Mouse (Mus musculus): Measurements from ENCODE around the gene Ttll3. TPM values are rescaled to one million over a fixed set of nuclear protein-coding genes. Genes with fewer than 3 reads are reported as not detected.

Ttll3 gene
- polyA plus RNA-seq, 1 experiment from 2014 or later = 7.2 TPM

DNA sequence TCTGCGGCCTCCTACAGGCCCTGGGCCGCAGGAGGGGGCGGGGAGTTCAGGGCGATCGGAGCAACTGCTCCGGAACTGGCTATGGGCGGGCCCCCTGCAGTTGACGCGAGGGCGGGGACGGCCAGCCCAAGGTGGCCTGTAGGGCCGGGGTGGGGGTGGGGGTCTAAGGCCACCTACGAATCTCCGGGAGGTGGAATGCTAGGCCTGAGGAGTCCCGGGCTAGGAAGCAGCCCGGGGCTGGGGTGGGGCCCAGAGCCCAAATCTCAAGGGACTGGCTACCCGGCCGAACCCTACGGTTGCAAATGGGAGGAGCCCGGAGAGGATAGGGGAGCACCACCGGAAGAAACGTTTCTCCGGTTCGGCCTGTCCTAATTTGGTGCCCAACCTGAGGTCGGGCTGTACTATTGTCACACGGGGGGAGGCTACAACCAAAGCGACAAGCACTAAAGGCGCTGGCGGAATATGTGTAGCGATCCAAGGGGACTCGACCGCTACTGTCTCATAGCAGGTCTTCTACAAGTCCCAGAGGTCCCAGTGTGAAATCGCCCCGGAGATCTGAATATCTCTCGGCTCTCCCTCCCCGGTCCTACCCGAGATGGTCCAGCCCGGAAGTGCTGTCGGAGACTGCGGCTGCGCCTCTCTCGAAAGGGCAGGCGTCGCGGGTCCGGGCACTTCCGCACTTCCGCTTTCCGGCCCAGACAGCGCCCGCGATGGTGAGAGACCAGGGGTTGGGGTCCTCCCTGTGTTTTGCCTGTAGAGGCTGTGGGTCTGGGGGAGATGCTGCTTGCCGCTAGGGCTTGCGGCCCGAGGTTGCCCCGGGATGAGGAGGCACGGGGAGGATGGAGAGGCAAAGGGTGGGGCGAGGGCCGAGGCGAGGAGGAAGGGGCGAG is 11.3 kb upstream of the Ttll3 start, which contains the start of the genes Tada3 and Arpc4:
Tada3 (minus strand) TSS at position 388 of the 890 bp plus-strand sequence.
Arpc4 (plus strand) TSS at position 620 of the 890 bp plus-strand sequence.
- peak; percentile 92 for DNase-seq (ENCODE audit: low spot score)

DNA sequence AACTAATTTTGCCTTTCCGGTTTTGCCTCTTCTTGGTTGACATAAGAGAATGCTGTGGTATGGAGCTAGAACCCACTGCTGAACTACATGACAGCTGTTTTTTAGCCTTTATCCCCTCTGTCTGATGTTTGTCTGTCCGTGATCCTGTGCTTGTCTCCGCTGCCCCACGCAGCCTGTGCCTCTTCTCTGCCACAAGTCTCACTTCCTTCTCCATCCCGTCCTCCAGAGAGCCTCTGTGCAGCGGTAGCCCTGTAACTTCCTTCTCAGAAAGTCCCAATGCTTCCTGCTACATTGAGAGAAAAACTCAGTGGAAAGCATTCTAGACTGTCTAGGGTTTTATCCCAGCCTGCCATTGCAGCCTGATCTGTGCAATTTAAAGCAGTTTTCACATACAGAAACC is 9.8 kb upstream of the Ttll3 start:
- DNase-seq (ENCODE audit: low spot score) = no peak

DNA sequence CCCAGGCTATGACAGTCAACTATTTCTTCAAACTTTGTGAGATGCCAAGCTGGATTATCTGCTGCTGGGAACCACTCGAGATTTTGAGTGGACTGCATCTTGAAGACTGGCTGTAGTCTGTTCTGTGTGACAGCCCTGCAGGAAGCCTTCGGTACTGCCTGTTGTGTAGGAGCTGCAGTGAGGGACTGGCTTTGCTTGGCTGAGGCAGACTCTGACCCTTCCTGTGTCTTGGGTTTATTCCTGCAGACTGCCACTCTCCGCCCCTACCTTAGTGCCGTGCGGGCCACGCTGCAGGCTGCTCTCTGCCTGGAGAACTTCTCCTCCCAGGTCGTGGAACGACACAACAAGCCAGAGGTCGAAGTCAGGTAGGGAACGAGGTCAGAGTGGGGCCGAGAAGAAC is 8.6 kb upstream of the Ttll3 start:
- no peak for DNase-seq (ENCODE audit: low spot score)

DNA sequence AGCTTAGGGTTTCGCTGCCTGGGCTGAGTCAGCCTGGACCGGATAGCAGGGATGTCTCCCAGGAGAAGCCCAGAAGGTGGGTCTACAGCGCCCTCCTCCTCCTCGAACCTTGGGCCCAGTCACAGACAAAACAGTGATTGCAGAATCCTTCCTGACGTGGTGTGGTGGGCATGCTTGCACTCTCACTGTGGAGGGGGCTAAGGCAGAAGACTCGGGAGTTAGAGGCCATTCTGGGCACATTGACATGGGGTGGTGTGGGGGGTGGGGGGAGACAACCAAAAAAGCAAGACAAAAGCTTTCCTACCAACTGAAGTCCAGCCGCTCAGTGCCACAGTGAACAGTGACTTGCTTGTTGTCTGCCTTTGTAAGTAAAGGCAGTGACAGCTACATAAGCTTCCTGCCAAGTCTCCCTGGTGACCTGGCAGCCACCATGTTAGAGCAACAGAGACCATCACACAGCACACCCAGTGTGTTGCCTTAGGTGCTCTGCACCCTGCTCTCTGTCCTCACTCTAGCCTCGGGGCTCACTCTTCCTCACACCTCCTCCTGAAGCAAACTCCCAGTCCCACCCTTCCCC is 4.6 kb upstream of the Ttll3 start:
- DNase-seq (ENCODE audit: low spot score) = no peak

DNA sequence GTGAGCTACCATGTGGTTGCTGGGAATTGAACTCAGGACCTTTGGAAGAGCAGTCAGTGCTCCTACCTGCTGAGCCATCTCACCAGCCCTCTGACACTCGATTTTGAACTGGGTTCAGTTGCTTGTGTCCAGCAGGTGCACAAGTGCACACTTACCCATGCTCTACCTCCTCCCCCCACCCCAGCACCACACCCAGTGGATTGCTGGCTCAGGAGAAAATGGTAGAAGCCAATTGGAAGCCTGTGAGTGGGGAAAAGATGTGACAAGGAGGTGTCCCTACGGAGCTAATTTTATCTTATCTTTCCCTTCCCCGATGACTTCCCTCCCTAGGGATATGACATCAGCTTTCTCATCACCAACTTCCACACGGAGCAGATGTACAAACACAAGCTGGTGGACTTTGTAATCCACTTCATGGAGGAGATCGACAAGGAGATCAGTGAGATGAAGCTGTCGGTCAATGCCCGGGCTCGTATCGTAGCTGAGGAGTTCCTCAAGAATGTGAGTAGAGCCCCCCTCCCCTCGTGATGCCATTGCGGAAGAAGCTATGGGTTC is 3.8 kb upstream of the Ttll3 start:
- no peak for DNase-seq (ENCODE audit: low spot score)

DNA sequence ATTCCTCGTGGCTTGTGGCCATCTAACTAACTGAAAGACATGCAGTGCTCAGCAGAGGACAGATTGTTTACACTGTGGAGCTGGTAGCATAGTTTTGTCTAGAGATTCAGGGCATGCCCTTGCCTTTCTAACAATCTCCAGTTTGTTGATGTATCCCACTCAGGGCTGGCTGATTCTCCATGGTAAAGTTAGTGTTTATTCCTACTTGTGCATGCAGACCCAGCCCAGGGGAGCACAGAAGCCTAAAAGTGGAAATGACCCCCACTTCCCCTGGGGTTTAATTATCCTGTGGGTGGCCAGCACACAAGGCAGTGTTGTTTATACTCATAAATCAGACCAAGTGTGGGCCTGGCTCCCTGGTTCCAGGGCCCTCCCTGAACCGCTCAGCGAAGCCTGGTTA is 3.0 kb upstream of the Ttll3 start:
- no peak for DNase-seq (ENCODE audit: low spot score)

DNA sequence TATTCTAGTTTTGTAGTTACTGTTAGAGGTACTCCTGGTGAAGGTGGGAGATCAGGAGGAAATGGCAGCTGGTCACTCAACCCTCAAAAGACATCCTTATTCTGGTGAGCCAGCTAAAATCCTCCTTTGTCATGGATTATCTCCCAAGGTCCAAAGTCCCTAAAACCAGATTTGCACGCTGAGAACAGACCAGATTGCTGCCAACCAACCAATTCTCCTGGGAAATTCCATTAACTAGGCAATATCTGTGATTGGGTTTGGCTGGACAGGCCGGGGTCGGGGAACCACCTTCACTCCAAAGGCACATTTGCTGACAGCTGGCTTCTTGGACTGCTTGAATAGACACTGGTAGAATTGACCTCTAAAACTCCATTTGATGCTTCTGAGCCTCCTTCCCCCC is 1.7 kb downstream of the Ttll3 start:
- DNase-seq (ENCODE audit: low spot score) = no peak

DNA sequence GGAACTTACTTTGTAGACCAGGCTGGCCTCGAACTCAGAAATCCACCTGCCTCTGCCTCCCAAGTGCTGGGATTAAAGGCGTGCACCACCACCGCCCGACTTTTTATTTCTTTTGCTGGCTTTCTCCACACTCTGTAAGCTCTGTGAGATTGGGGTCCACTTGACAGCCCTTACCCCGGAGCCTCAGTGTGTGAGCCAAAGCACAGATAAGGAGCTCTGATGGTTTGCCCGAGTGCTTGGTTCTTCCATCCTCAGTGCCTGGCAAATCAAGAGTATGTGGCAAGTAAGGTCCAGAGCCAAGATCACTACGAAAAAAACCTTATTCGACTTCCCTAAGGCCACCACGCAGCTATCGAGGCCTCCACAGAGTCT is 2.9 kb downstream of the Ttll3 start:
- DNase-seq (ENCODE audit: low spot score) = no peak

DNA sequence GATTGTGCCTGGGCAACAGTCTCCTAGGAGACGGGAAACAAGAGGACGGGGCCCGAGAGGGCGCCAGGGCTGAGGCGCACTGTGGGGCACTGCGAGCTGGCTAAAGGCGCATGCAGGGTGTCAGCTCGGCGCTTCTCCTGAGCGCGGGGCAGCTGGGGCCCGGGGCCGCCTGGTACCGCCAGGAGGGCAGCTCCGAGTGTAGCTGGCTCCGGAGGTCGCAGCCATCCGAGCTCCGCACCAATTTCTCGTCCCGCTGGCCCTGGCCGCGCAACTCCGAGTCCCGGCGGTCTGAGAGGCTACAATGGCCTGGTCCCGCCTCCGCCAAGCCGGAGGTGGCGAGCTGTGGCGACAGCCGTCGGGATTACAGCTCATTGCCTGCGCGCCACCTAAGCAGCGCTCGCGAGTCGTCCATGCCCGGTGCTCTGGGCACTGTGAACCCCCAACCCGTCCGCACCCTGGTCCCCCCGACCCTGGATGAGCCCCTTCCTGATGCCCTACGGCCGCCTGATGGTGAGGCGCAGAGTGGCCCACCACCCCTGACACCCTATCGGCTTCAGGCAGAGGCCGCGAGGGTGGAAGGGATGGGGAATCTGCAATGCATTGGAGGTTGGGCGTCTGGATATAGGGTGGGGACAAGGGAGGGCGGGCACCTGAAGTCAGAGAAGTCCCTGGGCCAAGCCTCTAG is 3.5 kb downstream of the Ttll3 start:
- no peak for DNase-seq (ENCODE audit: low spot score)

DNA sequence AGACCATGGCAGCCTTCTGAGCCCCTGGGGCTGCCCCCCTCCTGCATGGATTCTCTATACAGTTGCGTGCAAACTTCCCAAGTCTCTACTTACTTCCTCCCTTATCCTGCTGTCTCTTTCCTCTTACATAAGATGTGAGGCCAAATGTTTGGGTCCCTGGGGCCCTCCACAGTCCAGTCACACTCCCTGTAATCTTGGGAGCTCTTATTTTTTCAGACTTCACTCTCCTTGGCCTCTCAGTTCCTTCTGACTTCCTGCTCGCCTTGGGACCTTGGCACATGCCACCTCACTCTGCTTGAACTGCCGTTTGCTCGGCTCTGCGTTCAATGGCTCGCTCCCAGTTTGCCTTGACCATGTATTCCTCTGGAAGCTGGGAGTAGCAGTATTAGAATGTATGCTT is 4.9 kb downstream of the Ttll3 start:
- DNase-seq (ENCODE audit: low spot score) = no peak

DNA sequence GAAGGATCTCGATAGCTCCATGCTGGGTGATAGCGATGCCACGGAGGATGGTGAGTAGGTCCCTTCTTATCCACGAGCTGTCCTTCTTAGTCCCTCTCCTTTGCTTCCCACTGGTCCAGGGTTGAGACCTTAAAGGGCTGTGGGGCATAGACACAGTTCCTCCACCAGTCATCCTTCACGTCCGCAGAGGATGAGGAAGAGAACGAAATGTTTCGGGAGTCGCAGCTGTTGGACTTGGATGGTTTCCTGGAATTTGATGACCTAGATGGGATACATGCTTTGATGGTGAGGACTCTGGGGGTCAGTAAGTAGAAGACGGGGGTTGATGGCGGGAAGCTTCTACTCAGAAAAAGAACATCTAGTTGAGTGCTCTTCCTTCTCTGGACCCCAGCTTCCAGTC is 5.8 kb downstream of the Ttll3 start:
- DNase-seq (ENCODE audit: low spot score) = no peak

DNA sequence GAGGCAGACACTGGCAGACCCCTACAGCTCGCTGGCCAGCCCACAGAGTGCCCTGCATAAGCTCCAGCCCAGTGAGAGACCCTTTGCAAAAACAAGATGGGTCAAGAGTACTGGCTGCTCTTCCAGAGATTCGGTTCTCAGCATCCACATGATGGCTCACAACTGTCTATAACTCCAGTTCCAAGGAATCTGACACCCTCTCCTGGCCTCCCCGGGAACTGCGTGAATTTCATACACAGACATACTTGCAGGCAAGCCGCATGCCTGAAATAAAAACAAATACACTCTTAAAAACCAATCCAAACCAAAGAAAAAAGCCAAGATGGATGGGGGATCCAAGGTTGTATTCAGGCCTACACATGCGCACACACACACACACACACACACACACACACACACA is 6.4 kb downstream of the Ttll3 start:
- no peak for DNase-seq (ENCODE audit: low spot score)

DNA sequence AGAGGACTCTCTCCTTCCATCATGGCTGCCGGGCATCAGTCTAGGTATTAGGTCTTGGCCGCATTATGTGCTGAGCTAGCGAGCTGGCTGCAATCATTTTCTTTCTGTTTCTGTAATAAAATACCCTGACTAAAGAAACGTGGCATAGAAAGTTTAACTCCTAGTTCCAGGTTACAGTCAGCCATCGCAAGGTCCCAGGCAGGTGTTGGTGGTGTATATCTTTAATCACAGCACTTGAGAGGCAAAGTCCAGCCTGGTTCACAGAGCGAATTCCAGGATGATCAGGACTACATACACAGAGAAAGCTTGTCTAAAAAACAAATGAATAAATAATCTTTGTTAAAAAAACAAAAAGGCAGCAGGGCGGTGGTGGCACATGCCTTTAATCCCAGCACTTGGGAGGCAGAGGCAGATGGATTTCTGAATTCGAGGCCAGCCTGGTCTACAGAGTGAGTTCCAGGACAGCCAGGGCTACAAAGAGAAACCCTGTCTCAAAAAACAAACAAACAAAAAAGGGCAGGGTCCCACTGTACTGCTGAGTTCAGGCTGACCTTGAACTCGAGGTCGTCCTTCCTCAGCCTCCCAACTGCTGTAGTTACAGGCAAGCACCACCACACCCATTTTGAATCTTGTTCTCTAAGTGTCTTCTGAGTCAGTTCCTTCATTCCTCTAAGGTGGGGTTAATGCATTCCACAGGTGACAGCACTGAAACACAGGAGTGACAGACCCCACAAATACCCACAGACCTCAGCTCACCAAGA is 7.4 kb downstream of the Ttll3 start:
- no peak for DNase-seq (ENCODE audit: low spot score)

DNA sequence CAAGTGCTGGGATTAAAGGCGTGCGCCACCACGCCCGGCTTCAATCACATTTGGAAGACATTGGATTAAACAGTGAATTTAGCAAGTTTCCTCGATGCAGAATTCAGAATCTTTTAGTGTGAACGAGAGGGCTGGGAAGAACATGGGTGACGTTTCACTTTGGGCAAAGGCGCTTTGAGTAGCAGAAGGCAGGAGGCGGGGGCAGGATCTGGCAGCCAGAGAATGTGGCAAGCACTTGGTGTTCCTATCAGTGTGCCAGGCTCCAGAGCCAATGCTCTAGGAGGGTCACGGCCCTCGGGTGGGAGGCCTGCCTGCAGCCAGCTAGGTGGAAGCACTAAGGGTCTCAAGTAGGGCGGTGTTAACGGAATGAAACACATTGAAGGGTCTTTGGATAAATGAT is 13.0 kb downstream of the Ttll3 start:
- no peak for DNase-seq (ENCODE audit: low spot score)

DNA sequence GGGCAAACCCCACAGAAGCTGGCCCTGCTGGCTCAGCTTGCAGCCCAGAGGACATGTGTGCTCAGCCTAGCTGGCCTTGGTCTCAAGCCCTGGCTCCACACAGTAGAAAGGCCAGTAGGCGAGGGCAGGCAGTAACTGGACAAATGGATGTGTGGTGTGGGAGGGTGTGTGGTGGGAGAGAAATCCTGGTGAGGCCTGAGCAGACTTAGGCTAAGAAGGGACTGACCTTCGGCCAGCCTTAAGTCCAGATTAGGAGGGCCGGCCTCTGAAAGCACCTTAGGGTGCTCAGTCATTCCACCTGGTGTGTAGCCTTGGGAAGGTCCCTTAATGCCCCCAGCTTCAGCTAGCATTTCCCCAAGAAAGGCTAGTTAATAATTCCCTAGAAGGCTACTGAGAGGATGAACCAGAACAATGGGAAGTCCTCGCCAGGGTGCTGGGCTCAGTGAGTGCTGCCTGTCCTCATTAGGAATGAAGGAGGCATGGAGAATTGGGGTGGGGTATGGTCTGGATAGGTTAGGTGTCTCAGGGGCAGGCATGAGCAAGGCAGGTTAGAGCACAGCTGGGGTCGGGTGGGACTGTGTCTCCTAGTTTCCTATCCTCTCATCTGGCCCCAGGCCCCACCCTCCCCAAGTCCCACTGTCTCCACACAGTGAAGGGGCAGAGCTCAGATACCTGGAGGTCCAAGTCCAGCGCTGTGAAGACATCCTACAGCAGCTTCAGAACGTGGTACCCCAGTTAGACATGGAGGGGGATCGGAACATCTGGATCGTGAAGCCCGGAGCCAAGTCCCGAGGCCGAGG is 15.8 kb downstream of the Ttll3 start:
- DNase-seq (ENCODE audit: low spot score) = no peak

DNA sequence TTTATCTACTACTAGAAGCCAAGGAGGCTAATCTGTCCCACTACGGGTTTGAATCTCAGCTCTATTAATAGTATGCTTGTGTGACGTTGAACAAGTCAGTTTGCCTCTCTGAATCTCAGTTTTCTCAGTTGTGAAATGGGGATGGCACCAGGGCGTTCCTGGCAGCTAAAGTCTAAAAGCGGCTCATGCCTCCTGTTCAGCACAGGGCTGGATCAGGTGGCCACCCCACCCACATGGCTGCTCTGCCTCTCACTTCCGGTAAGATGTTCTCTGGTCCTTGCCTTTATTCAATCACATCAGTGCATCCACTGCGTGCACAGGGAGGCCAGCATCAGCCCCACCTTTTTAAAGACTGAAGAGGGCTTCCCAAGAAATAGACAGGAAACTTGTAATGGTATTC is 16.4 kb downstream of the Ttll3 start:
- no peak for DNase-seq (ENCODE audit: low spot score)

DNA sequence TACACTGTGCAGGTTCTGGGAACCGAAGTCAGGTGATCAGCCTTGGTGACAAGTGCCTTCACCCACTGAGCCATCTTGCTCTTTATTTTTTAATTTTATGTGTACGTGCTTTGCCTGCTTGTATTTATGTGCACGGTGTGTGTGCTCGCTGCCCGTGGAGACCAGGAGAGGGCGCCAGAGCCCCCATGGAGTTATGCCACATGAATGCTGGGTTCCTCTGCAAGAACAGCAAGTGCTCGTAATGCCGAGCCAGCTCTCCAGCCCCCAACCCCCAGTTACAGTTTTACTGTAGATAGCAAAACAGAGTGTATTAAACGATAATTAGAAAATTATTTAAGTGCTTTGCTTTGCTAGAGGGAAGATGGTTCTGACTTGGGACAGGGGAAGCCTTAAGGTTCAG is 17.6 kb downstream of the Ttll3 start:
- DNase-seq (ENCODE audit: low spot score) = no peak

DNA sequence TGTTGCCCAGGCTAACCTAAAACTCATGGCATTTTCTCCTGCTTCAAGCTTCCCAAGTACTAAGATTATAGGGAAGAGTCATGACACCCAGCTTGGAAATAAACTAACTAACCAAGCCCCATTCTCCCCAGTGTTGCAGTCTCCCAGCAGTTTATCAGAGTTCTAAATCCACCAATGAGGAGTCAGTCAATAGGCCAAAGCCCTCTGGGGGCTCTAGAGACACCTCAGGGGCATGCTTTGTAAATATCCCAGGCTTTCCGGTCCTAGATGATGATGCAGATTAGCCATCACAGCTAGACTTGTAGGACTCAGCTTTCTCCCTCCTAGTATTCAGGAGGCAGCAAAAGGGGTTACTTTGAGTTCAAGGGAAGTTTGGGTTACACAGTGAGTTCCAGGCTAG is 20.9 kb downstream of the Ttll3 start:
- DNase-seq (ENCODE audit: low spot score) = no peak

DNA sequence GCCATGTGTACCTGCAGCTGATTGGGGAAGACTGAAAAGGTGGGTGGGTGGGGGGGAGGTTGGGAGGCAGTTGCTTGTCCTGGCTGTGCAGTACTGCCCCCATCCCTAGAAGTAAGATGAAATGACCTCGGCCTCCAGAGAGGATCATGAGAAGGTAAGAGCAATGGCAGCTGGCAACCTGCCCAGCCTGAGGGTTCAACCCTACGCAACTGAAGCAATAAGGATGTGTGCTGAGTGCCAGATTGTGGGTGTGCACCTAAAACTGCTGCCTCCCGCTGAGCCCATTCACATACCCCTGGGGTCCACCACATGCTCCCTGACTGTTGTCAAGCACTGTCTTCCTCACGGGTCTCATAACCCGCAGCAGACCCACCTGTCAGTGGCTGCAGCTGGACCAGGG is 27.4 kb downstream of the Ttll3 start:
- no peak for DNase-seq (ENCODE audit: low spot score)

DNA sequence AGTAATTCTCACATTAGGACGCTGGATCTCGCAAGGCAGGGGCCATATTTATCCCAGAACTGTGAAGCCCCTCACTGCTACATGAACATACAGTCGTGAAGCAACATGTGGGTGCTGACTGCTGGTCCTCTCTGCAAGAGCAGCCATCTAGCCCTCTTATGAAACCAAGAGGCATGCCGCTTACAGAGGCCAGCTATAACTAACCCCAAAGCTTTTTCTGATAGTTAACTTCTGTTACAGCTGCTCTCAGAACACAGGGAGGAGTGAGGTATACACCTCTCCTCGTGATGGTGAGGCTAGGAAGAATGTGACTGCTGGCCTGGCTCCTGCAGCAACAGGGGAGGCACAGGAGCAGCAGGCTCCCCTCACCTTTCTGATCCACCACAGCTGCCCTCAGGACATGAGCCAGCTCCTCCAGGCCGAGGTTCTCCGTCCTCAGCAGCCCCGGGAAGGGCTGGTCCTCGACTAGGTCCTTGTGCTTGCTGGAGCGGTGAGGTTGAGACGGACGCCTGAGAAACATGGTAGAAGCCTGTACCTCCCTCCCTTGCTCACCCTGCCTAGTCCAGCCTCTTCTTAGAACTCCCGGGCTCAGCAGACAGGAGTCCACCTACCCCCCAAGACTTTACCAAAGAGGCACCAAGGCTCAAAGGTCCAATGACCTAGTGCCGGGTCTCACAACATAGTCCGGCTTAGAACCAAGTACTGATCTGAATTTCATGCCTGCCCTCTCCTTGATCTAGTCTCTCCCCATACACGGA is 29.6 kb downstream of the Ttll3 start:
- peak; percentile 39 for DNase-seq (ENCODE audit: low spot score)
